Mouse (Mus musculus) left cerebral cortex, postnatal 36 days (tissue): ENCODE results near the gene Acot12. TPM values are rescaled to one million over a fixed set of nuclear protein-coding genes. Genes with fewer than 3 reads are reported as not detected.
A peak's percentile ranks its signal among the peaks of the same experiment; 100 is the strongest.
"Not testable (repeated sequence)": the region's sequence is repeated elsewhere in the genome, so short reads cannot be mapped to it uniquely, and the experiment has no call there.

Source experiments
- DNase-seq, 2 experiments: peaks; one replicate each; pipeline ENCODE4 v3.0.0; 2021 to 2022; ENCODE audit warnings: low spot score in 2 of 2, mixed read lengths in 1 of 2
- intact Hi-C: fragments of 180-260 bp; cut with DNase I; formaldehyde crosslinking; loops from one replicate; pipeline ENCODE4 v1.15.1; 2025
- total RNA-seq, 2 experiments: library from RNA; stranded (reverse); gene quantifications; 2 replicates each; pipeline ENCODE4 v1.2.3; 2021

Acot12 gene
- total RNA-seq, 2 experiments from 2014 or later: 0.34 TPM; not detected in 1

DNA sequence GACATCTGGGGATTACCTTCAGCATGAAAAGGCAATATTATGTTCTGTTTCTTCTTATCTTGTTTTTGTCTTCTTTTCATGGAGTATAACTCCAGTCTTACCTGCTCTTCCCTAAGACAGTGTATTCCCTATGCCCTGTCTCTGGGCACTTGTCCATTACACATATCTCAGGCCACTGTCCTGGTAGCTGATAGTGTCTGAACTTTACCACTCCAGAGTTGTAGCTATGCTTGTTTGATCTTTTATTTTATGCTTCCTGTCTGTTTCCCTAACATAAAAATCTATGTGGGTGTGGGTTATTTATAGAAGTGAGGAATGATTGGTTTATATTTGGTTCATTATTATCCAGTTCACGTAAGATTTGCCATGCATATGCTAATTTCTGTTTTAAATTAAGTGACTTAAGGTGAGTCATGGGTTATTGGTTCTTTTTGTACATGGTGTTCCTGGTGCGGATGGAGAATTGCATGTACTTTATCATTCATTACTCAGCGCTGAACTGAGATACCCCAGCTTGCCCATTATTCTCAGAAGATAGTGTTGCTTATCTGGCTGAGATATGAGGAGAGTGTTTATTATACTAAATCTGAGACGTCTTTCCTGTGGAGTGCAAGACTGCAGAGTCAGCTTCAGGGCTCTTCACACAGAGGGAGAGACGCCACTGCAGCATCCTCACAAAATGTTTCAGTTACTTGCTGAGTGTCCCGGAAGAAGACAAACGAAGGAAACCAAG is 17.2 kb downstream of the Acot12 start:
- DNase-seq: no peak
- intact Hi-C loops: no loop called here

DNA sequence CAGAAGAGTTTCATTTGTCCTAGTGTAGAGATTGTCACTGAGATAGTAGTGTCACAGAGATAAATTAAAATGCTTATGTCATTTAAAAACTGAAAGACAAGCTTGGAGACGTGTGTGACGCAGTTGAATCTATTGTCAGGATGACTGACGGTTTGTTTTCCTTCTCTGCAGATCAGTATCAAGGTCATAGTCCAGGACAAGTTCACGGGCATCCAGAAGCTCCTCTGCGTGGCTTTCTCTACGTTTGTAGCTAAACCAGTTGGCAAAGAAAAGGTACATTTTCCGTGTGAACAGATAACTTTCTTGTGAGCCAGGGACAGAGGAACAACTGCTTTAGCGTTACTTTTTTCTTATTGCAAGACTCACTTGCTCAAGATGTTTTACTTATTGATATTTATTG is 18.5 kb downstream of the Acot12 start:
- intact Hi-C loops: no loop called here

DNA sequence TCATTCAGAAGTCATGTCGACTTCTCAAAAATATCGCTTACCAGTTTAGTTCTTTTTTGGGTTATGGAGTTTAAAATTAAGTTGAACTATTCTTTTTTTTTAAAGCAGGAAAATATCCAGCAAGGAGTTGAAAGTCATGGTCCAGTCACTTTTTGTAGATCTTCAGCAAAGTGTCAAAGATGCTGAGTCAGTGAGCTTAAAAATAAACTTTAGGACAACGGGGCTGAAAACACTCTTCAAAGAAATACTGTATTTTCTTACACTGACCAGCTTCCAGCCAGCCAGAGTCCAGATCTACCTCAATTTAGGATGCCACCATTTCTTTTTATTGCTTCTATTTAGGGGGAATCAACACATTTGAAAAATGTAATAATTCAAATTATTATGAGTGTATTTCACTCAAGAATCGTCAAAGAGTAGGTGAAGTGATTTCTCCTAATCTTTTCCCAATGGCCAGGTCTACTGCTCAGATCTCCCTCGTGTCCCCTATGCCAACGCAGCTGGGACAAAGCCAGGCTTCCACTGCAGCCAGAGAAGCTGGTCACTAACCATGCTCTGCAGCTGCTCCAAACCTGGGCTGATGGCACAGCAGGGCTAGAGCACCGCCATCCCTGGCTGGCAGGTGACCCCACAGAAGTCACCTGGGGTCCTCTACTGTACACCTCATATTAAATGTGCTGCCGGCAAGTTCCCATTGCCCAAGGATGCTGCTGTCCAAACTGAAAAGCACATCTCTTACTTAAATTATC is 19.2 kb downstream of the Acot12 start:
- DNase-seq: no peak
- intact Hi-C loops: no loop called here

More for the DNA sequence above, 18.5 kb downstream of the Acot12 start:
- DNase-seq: no peak

DNA sequence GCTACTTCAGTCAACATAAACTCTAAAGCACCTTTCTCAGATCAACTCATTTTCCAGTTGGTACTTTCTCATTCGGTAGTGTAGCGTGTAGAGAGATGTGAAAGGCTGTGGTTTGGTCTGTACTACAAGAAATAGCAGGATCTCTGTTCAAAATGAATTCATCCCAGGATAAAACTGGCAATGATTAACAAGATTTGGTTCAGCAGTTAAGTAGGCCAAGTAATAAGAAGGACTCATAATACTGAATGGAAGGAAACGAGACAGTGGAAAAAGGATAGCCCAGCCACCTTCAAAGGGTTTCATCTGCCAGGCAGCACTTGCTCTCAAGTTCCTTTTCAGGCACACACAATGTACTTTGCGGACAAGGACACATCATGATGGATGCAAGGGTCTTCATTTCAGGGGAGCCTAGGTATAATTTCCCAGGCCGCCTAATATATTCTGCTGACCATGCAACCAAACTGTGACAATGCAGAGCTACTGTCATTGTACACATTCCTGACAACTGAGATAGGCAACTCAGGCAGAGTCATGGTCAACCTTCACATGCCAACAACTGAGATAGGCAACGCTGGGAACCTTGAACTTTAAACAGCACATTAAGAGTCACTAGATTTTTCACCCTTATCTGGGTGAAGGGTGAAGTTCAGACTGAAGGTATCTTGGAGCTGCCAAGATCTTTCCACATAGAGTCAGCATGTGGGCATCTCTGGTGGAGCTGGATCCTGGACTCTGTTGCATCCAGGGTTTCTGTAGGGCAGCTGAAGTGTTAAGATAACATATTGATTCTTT is 20.5 kb downstream of the Acot12 start:
- intact Hi-C loops: no loop called here
- no peak for DNase-seq

DNA sequence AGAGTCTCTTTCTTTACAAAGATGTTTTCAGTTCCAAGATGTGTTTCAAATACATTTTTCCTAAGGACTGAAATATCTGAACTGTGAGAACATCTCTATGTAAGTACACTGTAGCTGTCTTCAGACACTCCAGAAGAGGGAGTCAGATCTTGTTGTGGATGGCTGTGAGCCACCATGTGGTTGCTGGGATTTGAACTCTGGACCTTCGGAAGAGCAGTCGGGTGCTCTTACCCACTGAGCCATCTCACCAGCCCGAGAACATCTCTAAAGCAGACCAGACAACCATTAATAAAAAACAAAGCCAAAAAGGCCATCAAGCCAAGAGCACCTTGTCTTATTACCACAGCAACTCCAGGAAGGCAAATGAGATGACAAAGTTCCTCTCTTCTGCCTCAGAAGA is 22.3 kb downstream of the Acot12 start:
- DNase-seq, intact Hi-C loops: not testable (repeated sequence)

DNA sequence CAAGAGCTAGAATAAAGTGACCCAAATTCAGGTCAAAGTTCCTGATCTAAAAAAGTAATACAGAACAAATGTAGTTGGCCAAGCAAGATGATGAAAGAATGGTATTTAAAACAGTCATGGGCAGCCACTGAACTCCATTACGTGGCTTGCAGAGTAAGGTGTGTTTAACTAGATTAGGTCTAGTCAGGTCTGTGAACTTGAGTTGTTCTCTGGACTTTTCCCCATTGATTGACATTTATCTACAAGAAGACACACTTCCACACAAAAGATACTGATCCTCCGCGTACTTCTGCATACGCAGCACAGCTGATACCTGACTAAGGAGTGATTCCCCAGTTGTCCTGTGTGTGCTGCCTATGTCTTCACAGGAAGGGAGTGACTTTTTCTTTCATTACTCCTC is 24.3 kb downstream of the Acot12 start:
- DNase-seq: no peak
- intact Hi-C loops: no loop called here

DNA sequence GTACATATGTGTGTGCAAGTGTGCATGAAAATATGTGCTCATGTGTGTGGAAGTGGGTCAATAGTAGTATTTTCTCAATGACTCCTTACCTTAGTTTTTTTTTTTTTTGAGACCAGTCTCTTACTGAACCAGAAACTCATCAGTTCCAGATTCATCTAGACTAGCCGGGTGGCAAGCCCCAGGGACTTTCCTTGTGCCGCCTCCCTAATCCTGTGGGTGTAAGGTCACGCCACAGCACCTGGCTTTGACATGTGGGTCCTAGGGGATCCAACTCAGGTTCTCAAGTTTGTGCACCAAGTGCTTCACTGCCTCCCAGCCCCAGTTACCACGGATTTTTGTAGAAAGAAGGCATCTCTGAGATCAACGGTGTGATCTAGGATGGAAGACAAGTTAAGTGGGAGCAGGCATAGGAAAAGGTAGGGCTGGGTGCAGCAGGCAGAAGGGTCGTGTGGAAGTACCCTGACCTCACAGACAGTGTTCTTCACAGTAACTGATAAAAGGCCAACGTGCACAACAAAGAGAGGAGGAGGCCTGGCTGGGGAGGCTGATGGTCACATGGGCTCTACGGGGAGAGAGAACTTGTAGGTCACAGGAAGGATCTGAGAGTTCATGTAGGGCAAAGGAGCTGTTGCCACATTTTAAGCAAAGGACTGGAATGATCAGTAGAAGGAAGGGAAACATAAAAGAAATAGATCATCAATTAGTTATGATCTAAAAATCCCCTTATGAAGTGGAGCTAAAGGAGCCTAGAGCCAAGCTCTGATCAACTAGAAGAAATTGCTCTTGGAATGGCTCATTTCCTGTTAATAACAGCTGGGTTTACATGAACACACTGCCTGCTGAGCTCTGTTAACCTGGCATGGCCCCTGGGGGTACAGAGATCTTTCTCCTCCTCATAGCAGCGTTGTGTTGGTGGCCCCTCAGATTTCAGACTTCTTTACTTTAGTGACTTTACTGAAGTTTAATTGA is 27.7 kb downstream of the Acot12 start:
- DNase-seq: no peak
- intact Hi-C loops: no loop called here

DNA sequence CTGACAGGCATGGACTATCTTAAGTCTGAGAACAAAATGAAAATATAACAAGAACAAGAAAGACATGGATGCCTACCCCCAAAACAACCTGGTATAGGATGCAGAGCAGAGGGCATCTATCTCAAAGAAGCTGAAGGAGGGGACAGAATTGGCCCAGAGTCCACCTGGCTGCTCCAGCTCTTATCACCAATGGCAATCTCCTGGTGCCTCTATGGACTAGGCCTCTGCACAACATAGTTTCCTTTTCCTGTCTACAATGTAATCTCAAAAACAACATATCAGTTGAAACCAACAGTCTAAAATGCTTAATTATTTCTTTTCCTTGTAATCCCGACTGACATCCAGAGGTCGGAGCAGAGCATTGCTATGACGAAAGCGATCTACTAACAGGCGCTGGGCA is 36.8 kb downstream of the Acot12 start:
- DNase-seq: no peak

DNA sequence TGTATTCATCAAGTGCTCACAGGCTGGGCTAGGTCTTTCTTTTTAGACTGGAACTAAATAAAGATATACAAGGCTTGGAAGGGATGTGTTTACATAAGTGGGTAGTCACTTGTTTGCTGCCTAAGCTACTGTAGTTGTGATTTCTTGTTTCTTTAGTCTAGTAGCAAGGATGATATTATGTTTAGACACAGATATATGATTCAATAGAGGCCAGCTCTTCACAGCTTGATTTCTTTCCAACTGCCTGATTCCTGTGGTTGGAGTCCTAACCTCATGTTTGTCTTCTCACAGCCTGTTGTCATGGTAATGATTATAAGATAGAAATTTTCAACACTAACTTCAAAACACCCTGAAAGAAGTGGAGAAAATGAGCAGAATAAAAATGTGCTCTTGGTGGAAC is 38.6 kb downstream of the Acot12 start:
- DNase-seq: no peak
- intact Hi-C loops: no loop called here

More for the DNA sequence above, 36.8 kb downstream of the Acot12 start:
- intact Hi-C loops: no loop called here

DNA sequence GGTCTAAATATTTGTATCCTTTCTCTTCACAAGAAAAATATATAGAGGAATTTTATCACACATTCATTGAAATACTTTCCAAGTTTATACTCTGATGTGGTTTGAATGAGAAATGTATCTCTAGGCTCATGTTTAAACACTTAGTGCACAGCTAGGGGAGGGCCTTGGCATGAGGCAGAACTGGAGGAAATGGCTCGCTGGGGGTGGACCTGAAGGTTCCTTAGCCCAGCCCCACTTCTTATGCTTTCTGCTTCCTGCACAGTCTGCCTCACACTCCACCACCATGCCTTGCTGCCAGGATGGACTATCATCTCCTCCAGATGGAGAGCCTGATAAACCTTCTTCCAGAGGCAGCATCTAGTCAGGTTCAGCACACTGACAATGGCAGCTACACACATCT is 50.7 kb downstream of the Acot12 start:
- no peak for DNase-seq
- intact Hi-C loops: no loop called here

DNA sequence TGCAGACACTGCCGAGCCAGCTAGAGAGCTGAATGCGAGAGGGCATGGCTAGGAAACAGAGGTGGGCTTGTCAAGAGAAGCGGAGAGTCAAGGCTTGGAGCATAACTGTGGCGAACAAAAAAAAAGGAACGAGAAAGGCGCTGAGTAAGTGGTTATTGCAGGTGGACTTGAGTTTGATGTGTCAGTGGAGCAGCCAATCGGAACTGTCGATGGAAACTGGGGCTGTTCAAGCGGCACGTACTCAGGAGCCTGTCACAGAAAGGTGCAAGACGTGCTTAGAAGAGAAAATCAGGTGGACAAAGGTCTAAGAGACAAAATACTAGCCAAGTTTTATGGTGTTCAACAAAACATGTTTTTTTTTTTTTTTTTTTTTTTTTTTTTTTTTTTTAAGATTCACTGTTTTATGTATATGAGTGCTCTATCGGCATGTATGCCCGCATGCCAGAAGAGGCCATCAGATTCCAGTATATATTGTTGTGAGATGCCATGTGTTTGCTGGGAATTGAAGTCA is 53.7 kb downstream of the Acot12 start:
- intact Hi-C loops: no loop called here
- no peak for DNase-seq

DNA sequence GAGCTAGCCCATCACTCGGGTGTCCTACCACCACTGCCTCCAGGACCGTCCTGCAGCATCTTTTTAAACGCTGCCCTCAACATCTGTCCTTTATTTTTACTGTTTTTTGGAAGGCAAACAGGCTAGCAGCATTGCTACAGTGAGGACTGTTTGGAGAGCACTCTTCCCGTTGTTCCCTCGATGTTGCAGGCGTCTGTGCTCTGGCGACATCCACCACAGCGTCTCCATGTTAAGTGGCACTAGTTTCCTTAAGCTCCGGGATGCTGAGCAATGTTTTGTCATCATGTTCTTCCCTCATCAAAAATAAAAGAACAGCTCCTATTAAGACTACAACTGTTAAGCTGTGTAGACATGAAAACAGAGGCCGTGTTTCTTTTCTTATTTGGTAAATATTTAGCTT is 54.3 kb downstream of the Acot12 start:
- intact Hi-C loops: no loop called here
- DNase-seq: no peak

DNA sequence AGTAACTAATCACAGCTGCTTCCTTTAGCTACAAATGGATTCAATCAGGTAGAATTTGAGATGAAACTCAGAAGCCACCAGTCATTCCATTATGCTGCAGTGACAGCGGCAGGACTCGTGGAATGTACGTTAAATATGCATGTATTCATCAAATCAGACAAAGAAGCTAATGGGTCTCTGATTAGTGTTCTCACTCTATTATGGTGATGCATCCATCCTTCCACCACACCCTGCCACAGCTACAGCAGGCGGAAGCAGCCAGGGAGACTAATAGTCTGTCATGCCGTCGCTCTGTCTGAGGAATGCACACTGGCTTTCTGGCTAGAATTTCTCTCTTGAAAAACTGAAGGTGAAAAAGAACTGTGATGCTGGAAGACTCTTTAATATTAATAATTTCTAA is 54.7 kb downstream of the Acot12 start:
- intact Hi-C loops: no loop called here
- DNase-seq: no peak

DNA sequence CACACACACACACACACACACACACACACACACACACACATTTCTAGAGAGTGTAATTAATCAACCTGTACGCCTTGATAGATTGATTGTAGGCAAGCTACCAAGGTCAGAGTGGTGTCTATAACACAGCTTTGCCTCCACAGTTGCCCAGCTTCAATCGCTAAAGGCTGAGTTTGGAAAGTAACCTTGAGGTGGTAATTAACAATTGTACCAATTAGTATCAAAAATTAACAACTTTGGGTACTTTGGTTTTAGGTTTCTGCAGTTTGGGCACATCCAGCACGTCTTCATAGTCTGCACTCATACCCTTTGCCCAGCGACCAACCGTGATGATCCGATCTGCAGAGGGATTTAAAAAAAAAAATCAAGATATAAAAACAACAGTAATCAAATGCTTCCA is 55.6 kb downstream of the Acot12 start:
- intact Hi-C loops: no loop called here
- no peak for DNase-seq

DNA sequence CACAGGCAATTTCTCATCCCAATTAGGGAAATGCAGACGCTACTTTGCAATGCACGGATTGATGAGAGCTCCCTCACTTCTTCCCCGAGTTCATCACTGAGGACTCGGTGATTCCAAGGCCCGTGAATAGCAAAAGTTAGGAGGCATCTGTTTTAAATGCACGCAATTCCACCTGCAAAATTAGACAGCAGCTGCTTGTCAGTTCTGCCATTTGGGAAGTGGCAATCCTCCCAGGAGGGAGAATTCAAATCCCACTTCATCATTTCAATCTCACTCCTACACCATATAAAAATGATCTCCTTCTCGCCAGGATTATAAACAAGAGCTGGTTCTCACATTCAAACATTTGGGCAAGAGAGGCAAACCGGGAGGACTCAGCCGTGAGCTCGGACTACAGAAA is 56.1 kb downstream of the Acot12 start:
- intact Hi-C loops: no loop called here
- no peak for DNase-seq

DNA sequence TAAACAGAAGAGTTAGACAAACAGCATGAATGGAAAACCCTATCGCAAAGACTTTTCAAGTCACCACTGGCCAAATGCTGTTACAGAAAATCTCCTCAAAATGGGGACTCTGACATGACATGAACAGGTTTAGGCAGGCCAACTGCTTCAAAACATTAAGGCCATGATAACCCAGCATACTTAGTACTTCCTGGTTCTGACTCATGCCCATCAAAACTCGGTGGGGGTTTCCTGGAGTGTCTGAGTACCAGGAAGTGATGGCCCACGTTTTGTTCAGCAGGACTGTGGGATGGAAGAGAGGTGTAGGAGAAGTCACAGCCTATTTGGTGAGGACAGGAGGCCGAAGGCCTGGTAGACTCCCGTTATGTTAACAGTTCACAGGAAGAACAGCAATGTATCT is 60.4 kb downstream of the Acot12 start:
- intact Hi-C loops: no loop called here
- DNase-seq: no peak

DNA sequence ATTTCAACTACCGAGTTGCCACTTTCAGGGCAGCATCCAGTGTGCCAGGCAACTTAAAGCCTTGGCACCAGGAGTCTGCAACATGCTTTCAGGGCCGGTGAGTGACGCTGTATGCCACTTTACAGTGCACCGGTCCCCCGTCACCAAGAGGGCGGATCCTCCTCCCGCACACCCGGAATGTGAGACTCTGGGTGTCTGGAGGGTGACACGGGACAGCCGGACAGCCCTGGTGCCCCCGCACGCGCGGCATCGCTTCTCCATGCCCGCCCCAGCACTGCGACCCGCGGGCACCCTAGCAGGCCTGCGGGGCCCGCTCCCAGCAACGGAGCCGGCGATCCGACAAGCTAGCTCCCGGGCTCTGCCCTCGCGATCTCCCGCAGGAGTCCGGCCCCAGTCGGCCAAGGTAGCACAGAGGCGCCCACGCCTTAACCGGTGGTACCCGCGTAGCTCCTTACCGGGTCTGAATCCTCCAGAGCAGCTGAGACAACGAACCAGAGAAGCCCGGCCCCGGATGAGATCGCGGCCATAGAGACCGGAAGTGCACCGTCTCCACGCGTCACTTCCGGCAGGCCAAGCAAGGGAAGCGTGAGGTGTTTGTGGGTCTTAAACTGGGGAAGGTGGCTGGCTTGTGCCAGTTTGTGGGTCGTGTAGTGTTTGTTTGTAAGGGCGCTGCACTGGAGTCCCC is 66.0 kb downstream of the Acot12 start, which contains the start of gene Zcchc9:
Gene Zcchc9, minus strand, starts transcription at position 551 of the 685 bp plus-strand sequence.
- intact Hi-C loops: loop anchor here (5.0 kb wide), 1 partner anchor 530 kb away; no protein-coding TSS in a partner anchor
- DNase-seq: peak; percentile 90 to 92

DNA sequence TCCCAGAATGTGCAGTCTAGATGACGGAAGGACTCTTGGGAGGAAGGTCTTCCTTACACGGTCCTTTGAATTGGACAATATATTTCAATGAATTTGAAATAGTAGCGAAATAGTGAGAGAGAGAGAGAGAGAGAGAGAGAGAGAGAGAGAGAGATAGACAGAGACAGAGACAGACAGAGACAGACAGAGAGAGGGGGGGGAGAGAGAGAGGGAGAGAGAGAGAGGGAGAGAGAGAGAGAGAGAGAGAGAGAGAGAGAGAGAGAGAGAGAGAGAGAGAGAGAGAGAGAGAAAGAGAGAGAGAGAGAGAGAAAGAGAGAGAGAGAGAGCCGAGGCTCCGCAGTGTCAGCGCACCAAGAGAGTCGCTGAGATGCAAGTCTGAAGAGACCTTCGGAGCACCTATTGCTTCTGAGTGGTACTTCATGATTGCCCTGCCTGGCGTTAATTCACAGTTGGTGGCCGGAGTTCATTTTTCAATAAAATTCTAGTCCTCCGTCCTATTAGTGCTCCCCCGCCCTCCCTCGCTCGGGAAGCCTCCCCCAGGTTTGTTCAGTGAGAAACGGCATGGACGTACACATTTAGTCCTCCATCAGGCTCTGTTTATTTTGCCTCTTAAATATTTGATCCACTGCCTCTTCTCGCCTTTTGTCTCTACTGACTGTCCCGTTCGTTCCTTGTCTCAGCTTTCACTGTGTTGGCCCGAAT is 66.7 kb downstream of the Acot12 start:
- intact Hi-C loops: loop anchor here (5.0 kb wide), 1 partner anchor 529 kb away; no protein-coding TSS in a partner anchor
- DNase-seq: peak in 1 of 2 experiments; percentile 15
